Mouse (Mus musculus): ENCODE measurements around the gene Nudt1. TPM values are rescaled to one million over a fixed set of nuclear protein-coding genes. Genes with fewer than 3 reads are reported as not detected.

The Nudt1 gene
- total and polyA plus RNA-seq, 3 experiments, result 69.4 to 75.2 (median 74.6) TPM

GRCm38 (mm10) chr5:140383559-140383958 is 62.1 kb downstream of the Nudt1 start:
- dilution Hi-C loops (cut with MboI; ENCODE audit: extremely low pct_ligation_motif_present, extremely low pct_unique_long_range_greater_than_20kb, low sequenced_read_pairs) (no loop called here), in situ Hi-C loops (cut with MboI; ENCODE audit: low pct_ligation_motif_present, low pct_unique_long_range_greater_than_20kb, low sequenced_read_pairs) (no loop called here)
- no peak overlapping the region for H3K4me2 ChIP-seq (ENCODE audit: insufficient read depth, low read depth, poor library complexity, severe bottlenecking)
- TF ChIP-seq TCF12 (IDR thresholded peaks at IDR 0.05; ENCODE audit: low read depth, low read length) (no peak), ELF1 (IDR thresholded peaks at IDR 0.05; ENCODE audit: low read depth, low read length) (no peak), POLR2AphosphoS2 (IDR thresholded peaks at IDR 0.05; ENCODE audit: low read depth, low read length) (no peak), KAT2A (IDR thresholded peaks at IDR 0.05; ENCODE audit: insufficient replicate concordance, low read length) (no peak)
- no peak overlapping the region for H3K9ac ChIP-seq (ENCODE audit: insufficient read depth, low read depth)
- peaks cover 21 to 73% of the 10 kb centered on the region in 2 experiments for H3K4me1 ChIP-seq (ENCODE audit: control insufficient read depth in 1 of 2, insufficient read depth in 2 of 2)
- peak; percentile 64 for DNase-seq (ENCODE audit: extremely low read depth)
- peaks cover 2% of the 10 kb centered on the region for H3K79me2 ChIP-seq (replicated peaks; ENCODE audit: control insufficient read depth, extremely low read depth, insufficient read depth, poor library complexity, severe bottlenecking)
- H3K36me3 ChIP-seq (replicated peaks in 1 of 2; ENCODE audit: control insufficient read depth in 1 of 2, insufficient read depth in 1 of 2, low read length in 1 of 2), result peaks cover 0 to 26% of the 10 kb centered on the region in 2 experiments
- peak overlapping the region; percentile 60 for H3K27ac ChIP-seq (ENCODE audit: insufficient read depth, low read depth)
- H3K27me3 ChIP-seq (replicated peaks), result no peaks in the 10 kb centered on the region
- H3K9me3 ChIP-seq (replicated peaks; ENCODE audit: low read length), result peaks cover 6% of the 10 kb centered on the region
- no peak overlapping the region for H3K4me3 ChIP-seq (replicated peaks in 1 of 3; ENCODE audit: low read depth in 2 of 3, low read length in 2 of 3, poor library complexity in 1 of 3)

DNA sequence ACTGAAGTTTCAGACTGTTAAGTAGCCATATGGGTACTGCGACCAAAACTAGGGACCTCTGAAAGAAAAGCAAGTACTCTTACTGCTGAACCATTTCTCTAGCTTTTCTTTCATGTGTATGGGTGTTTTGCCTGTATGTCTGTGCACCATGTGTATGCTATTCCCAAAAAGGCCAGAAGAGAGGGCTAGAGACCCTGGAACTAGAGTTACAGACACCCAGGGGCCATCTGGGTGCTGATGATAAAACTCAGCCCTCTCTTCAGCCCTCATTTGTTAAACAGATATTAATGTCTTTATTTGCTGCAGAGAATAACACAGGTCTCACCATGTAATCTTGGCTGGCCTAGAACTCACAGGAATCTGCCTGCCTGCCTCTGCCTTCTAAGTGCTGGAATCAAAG is 63.0 kb downstream of the Nudt1 start:
- Histone ChIP-seq H3K36me3 (replicated peaks in 1 of 2; ENCODE audit: control insufficient read depth in 1 of 2, insufficient read depth in 1 of 2, low read length in 1 of 2) (peaks cover 0 to 26% of the 10 kb centered on the region in 2 experiments), H3K27ac (ENCODE audit: insufficient read depth, low read depth) (no peak overlapping the region), H3K79me2 (replicated peaks; ENCODE audit: control insufficient read depth, extremely low read depth, insufficient read depth, poor library complexity, severe bottlenecking) (peaks cover 2% of the 10 kb centered on the region; the same call in 1 of the 2 replicates), H3K4me1 (ENCODE audit: control insufficient read depth in 1 of 2, insufficient read depth in 2 of 2) (peaks cover 21 to 67% of the 10 kb centered on the region in 2 experiments), H3K4me2 (ENCODE audit: insufficient read depth, low read depth, poor library complexity, severe bottlenecking) (no peak overlapping the region), H3K9me3 (replicated peaks; ENCODE audit: low read length) (peaks cover 6% of the 10 kb centered on the region), H3K27me3 (replicated peaks) (no peaks in the 10 kb centered on the region), H3K9ac (ENCODE audit: insufficient read depth, low read depth) (no peak overlapping the region), H3K4me3 (replicated peaks in 1 of 3; ENCODE audit: low read depth in 2 of 3, low read length in 2 of 3, poor library complexity in 1 of 3) (no peak overlapping the region)
- in situ Hi-C loops (cut with MboI; ENCODE audit: low pct_ligation_motif_present, low pct_unique_long_range_greater_than_20kb, low sequenced_read_pairs), result no loop called here
- DNase-seq (ENCODE audit: extremely low read depth), result no peak
- TF ChIP-seq MXI1 (IDR thresholded peaks at IDR 0.05; ENCODE audit: low read depth, low read length) (no peak), RAD21 (IDR thresholded peaks at IDR 0.05; ENCODE audit: low read depth, low read length) (peak; percentile 6; the same call in 1 of the 2 replicates), CTCF (conservative IDR thresholded peaks at IDR 0.05 in 1 of 2, IDR thresholded peaks at IDR 0.05 in 1 of 2; ENCODE audit: low read depth in 2 of 2, low read length in 2 of 2) (peak; percentile 11 to 24; a peak in 2 of 4 replicates), ZMIZ1 (IDR thresholded peaks at IDR 0.05; ENCODE audit: low read depth, low read length) (no peak), SIN3A (IDR thresholded peaks at IDR 0.05; ENCODE audit: low read length) (no peak)
- dilution Hi-C loops (cut with MboI; ENCODE audit: extremely low pct_ligation_motif_present, extremely low pct_unique_long_range_greater_than_20kb, low sequenced_read_pairs), result no loop called here

- in situ Hi-C loops (cut with MboI; ENCODE audit: low pct_ligation_motif_present, low pct_unique_long_range_greater_than_20kb, low sequenced_read_pairs), result no loop called here
Measured at GRCm38 (mm10) chr5:140387236-140387635, 65.8 kb downstream of the Nudt1 start.

More at GRCm38 (mm10) chr5:140387236-140387635, 65.8 kb downstream of the Nudt1 start:
- Histone ChIP-seq H3K4me1 (ENCODE audit: control insufficient read depth in 1 of 2, insufficient read depth in 2 of 2) (peaks cover 21 to 55% of the 10 kb centered on the region in 2 experiments), H3K4me2 (ENCODE audit: insufficient read depth, low read depth, poor library complexity, severe bottlenecking) (peak overlapping the region; percentile 46), H3K27ac (ENCODE audit: insufficient read depth, low read depth) (no peak overlapping the region), H3K9ac (ENCODE audit: insufficient read depth, low read depth) (no peak overlapping the region), H3K4me3 (replicated peaks in 1 of 3; ENCODE audit: low read depth in 2 of 3, low read length in 2 of 3, poor library complexity in 1 of 3) (peak overlapping the region; percentile 16 to 88 (median 84)), H3K36me3 (replicated peaks in 1 of 2; ENCODE audit: control insufficient read depth in 1 of 2, insufficient read depth in 1 of 2, low read length in 1 of 2) (peaks cover 0 to 15% of the 10 kb centered on the region in 2 experiments), H3K27me3 (replicated peaks) (peaks cover 4% of the 10 kb centered on the region), H3K9me3 (replicated peaks; ENCODE audit: low read length) (no peaks in the 10 kb centered on the region), H3K79me2 (replicated peaks; ENCODE audit: control insufficient read depth, extremely low read depth, insufficient read depth, poor library complexity, severe bottlenecking) (no peaks in the 10 kb centered on the region; the same call in 1 of the 2 replicates)
- no peak for DNase-seq (ENCODE audit: extremely low read depth)
- dilution Hi-C loops (cut with MboI; ENCODE audit: extremely low pct_ligation_motif_present, extremely low pct_unique_long_range_greater_than_20kb, low sequenced_read_pairs), result no loop called here
- TF ChIP-seq BHLHE40 (IDR thresholded peaks at IDR 0.05; ENCODE audit: low read depth, low read length) (no peak), ELF1 (IDR thresholded peaks at IDR 0.05; ENCODE audit: low read depth, low read length) (peak; percentile 46; the same call in 1 of the 2 replicates)

Other genes starting within 250 kb of the Nudt1 start
- 28.9 and 35.8 TPM in 2 replicates for gene Mad1l1, start 104 bp upstream of the Nudt1 start, total RNA-seq (2012; rRNA removed)
- 24.8 and 28.0 TPM in 2 replicates for gene Mad1l1, start 104 bp upstream of the Nudt1 start, total RNA-seq (2014; rRNA removed)
- gene Mad1l1, start 104 bp upstream of the Nudt1 start, polyA plus RNA-seq (2012; ENCODE audit: insufficient read length, low read depth), result 45.6 and 53.5 TPM in 2 replicates
- gene Mrm2, start 10.2 kb downstream of the Nudt1 start, total RNA-seq (2012; rRNA removed), result 11.2 and 12.8 TPM in 2 replicates
- 14.6 and 17.3 TPM in 2 replicates for gene Mrm2, start 10.2 kb downstream of the Nudt1 start, total RNA-seq (2014; rRNA removed)
- gene Mrm2, start 10.2 kb downstream of the Nudt1 start, polyA plus RNA-seq (2012; ENCODE audit: insufficient read length, low read depth), result 13.6 and 16.3 TPM in 2 replicates
- 20.8 and 26.0 TPM in 2 replicates for gene Snx8, start 67.6 kb downstream of the Nudt1 start, total RNA-seq (2012; rRNA removed)
- gene Snx8, start 67.6 kb downstream of the Nudt1 start, total RNA-seq (2014; rRNA removed), result 33.0 and 34.6 TPM in 2 replicates
- 42.2 and 42.4 TPM in 2 replicates for gene Snx8, start 67.6 kb downstream of the Nudt1 start, polyA plus RNA-seq (2012; ENCODE audit: insufficient read length, low read depth)
- gene Eif3b, start 97.7 kb downstream of the Nudt1 start, total RNA-seq (2012; rRNA removed), result 218 and 260 TPM in 2 replicates
- gene Eif3b, start 97.7 kb downstream of the Nudt1 start, total RNA-seq (2014; rRNA removed), result 74.0 and 79.5 TPM in 2 replicates
- 521 and 579 TPM in 2 replicates for gene Eif3b, start 97.7 kb downstream of the Nudt1 start, polyA plus RNA-seq (2012; ENCODE audit: insufficient read length, low read depth)
- gene Gm4869, start 124.0 kb downstream of the Nudt1 start, total RNA-seq (2012; rRNA removed), result not detected in 2 replicates
- gene Gm4869, start 124.0 kb downstream of the Nudt1 start, total RNA-seq (2014; rRNA removed), result 0.09 TPM in 1 of 2 replicates, not detected in the other
- 0.11 TPM in 1 of 2 replicates, not detected in the other for gene Gm4869, start 124.0 kb downstream of the Nudt1 start, polyA plus RNA-seq (2012; ENCODE audit: insufficient read length, low read depth)
- gene Chst12, start 183.9 kb downstream of the Nudt1 start, total RNA-seq (2012; rRNA removed), result 7.6 and 7.8 TPM in 2 replicates
- 2.3 and 3.1 TPM in 2 replicates for gene Chst12, start 183.9 kb downstream of the Nudt1 start, total RNA-seq (2014; rRNA removed)
- 17.0 and 18.1 TPM in 2 replicates for gene Chst12, start 183.9 kb downstream of the Nudt1 start, polyA plus RNA-seq (2012; ENCODE audit: insufficient read length, low read depth)
- not detected in 2 replicates for gene Grifin, start 243.4 kb downstream of the Nudt1 start, total RNA-seq (2012; rRNA removed)
- gene Grifin, start 243.4 kb downstream of the Nudt1 start, total RNA-seq (2014; rRNA removed), result not detected in 2 replicates
- gene Grifin, start 243.4 kb downstream of the Nudt1 start, polyA plus RNA-seq (2012; ENCODE audit: insufficient read length, low read depth), result not detected in 2 replicates

Measured in CH12.LX (cell line).